Mouse (Mus musculus): ENCODE results near the gene Mrpl54. TPM values are rescaled to one million over a fixed set of nuclear protein-coding genes. Genes with fewer than 3 reads are reported as not detected.

Gene Mrpl54
- polyA plus RNA-seq, 1 experiment, result not detected

DNA sequence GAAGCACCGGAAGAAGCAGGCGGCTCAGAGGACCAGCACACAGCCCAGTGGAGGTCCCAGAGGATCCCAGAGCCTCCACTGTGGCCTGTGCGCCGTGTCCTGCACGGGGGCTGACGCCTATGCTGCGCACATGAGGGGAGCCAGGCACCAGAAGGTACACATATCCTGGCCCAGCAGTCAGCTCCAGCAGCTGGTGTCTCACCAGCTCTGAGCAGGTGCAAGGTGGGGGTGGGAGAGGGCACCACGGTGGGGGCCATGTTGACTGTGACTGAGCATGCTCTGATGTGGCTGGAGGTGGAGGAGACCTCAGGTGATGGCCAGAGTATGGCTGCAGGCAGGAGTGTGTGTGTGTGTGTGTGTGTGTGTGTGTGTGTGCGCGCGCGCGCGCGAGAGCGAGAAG lies 24.7 kb downstream of the Mrpl54 start:
- Histone ChIP-seq H3K4me1 (ENCODE audit: control insufficient read depth, insufficient read depth, low read length) (peaks cover 23% of the 10 kb centered on the region), H3K4me3 (ENCODE audit: insufficient read depth, low read depth, low read length) (no peak overlapping the region), H3K27ac (ENCODE audit: insufficient read depth, low read depth, low read length) (no peak overlapping the region)
- WGBS, result 93% methylated on average over 16 of the region's 16 CpGs
- TF ChIP-seq POLR2A (IDR thresholded peaks at IDR 0.05; ENCODE audit: insufficient read depth, low read depth, low read length) (no peak), CTCF (IDR thresholded peaks at IDR 0.05; ENCODE audit: insufficient read depth, low read depth, low read length) (no peak)

DNA sequence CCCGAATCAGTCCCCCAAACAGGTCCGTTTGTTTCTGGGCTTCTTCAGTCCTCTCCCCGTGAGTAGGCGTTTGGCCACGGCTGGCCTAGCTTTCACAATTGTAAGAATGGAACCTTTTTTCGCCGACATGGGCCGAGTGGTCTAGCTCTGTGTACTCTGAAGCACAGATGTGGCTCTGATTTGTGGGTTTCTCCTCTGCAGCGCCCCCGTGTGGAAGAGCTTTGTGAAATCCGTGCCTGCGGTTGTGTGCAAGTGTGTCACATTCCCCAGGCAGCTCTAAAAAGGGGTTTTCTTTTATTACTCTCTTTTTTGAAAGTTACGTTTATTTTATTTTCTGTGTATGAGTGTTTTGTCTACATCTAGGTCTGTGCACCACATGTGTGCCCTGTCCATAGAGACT lies 25.9 kb downstream of the Mrpl54 start:
- H3K27ac ChIP-seq (ENCODE audit: insufficient read depth, low read depth, low read length), result no peak overlapping the region
- H3K4me3 ChIP-seq (ENCODE audit: insufficient read depth, low read depth, low read length), result no peak overlapping the region
- peaks cover 31% of the 10 kb centered on the region for H3K4me1 ChIP-seq (ENCODE audit: control insufficient read depth, insufficient read depth, low read length)
- WGBS, result 23% methylated on average over 13 of the region's 13 CpGs
- TF ChIP-seq CTCF (IDR thresholded peaks at IDR 0.05; ENCODE audit: insufficient read depth, low read depth, low read length) (peak; percentile 55), POLR2A (IDR thresholded peaks at IDR 0.05; ENCODE audit: insufficient read depth, low read depth, low read length) (no peak)

GRCm38 (mm10) chr10:81238618-81239017 lies 28.1 kb downstream of the Mrpl54 start:
- 84% methylated on average over 2 of the region's 2 CpGs for WGBS
- Histone ChIP-seq H3K4me1 (ENCODE audit: control insufficient read depth, insufficient read depth, low read length) (peaks cover 26% of the 10 kb centered on the region), H3K27ac (ENCODE audit: insufficient read depth, low read depth, low read length) (no peak overlapping the region), H3K4me3 (ENCODE audit: insufficient read depth, low read depth, low read length) (no peak overlapping the region)
- no peak for TF ChIP-seq POLR2A (IDR thresholded peaks at IDR 0.05; ENCODE audit: insufficient read depth, low read depth, low read length)
- no peak for TF ChIP-seq CTCF (IDR thresholded peaks at IDR 0.05; ENCODE audit: insufficient read depth, low read depth, low read length)

DNA sequence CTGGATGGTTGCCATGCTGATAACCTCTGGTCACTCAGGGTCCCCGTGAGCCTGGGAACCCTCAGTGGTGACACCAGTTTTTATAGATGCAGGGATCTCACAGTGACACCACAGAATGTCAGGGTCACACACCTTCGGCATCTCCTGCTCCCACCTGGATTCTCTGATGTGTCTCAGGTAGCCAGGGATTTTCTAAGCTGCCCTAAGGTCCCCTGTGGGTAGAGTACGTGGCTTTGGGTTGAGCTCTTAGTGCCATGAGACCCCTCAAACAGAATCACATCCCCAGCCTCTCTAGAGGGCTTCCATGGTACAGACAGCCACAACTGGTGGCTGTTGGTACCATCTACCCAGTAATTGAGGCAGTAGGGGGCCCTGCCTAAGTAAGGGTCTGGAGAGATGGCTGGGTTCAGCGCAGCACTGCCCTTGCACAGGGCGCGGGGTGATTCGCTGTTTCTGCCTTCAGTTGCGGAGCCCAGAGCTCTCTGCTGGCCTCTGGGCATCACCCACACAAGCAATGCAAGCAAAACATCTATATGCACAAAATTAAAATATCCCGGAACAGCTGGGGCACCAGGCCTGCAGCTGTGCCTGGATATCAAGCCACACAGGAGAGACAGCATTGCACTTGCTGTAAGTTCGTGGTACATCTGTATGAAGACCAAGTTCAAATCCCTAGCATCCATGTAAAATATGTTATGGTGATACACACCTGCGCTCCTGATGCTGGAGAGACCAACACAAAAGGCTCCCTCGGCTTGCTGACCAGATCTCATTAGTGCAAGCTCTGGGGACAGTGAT lies 30.1 kb downstream of the Mrpl54 start:
- TF ChIP-seq POLR2A (IDR thresholded peaks at IDR 0.05; ENCODE audit: insufficient read depth, low read depth, low read length), result no peak
- TF ChIP-seq CTCF (IDR thresholded peaks at IDR 0.05; ENCODE audit: insufficient read depth, low read depth, low read length), result no peak
- Histone ChIP-seq H3K4me1 (ENCODE audit: control insufficient read depth, insufficient read depth, low read length) (peaks cover 33% of the 10 kb centered on the region), H3K27ac (ENCODE audit: insufficient read depth, low read depth, low read length) (no peak overlapping the region), H3K4me3 (ENCODE audit: insufficient read depth, low read depth, low read length) (no peak overlapping the region)
- 71% methylated on average over 12 of the region's 12 CpGs for WGBS

GRCm38 (mm10) chr10:81234206-81234605 lies 32.5 kb downstream of the Mrpl54 start:
- H3K4me1 ChIP-seq (ENCODE audit: control insufficient read depth, insufficient read depth, low read length), result peaks cover 40% of the 10 kb centered on the region
- no peak overlapping the region for H3K4me3 ChIP-seq (ENCODE audit: insufficient read depth, low read depth, low read length)
- whole genome bisulfite sequencing, result 50% methylated on average over 6 of the region's 6 CpGs
- TF ChIP-seq POLR2A (IDR thresholded peaks at IDR 0.05; ENCODE audit: insufficient read depth, low read depth, low read length), result no peak
- no peak for TF ChIP-seq CTCF (IDR thresholded peaks at IDR 0.05; ENCODE audit: insufficient read depth, low read depth, low read length)
- H3K27ac ChIP-seq (ENCODE audit: insufficient read depth, low read depth, low read length), result no peak overlapping the region

DNA sequence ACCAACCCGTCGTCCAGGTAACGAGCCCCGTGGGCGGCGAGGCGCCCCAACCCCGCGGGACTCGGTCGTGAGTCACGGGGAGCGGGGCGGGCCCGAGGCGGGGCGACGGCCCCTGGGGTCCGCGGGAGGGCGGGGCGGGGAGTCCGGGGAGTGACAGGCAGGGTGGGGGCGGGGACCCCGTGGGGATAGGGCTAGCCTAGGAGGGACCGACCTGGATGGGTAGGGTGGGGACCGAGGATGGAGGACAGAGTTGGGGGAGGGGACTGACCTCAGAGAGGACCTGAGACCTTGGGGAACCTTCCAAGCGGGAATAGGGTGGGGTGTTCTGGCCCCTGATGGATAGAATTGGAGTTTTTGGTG lies 33.5 kb downstream of the Mrpl54 start:
- H3K4me1 ChIP-seq (ENCODE audit: control insufficient read depth, insufficient read depth, low read length), result peaks cover 44% of the 10 kb centered on the region
- H3K4me3 ChIP-seq (ENCODE audit: insufficient read depth, low read depth, low read length), result peak overlapping the region; percentile 55
- TF ChIP-seq CTCF (IDR thresholded peaks at IDR 0.05; ENCODE audit: insufficient read depth, low read depth, low read length) (no peak), POLR2A (IDR thresholded peaks at IDR 0.05; ENCODE audit: insufficient read depth, low read depth, low read length) (no peak)
- WGBS, result under 1% methylated on average over 25 of the region's 28 CpGs
- H3K27ac ChIP-seq (ENCODE audit: insufficient read depth, low read depth, low read length), result peak overlapping the region; percentile 37; the same call in 1 of the 2 replicates

DNA sequence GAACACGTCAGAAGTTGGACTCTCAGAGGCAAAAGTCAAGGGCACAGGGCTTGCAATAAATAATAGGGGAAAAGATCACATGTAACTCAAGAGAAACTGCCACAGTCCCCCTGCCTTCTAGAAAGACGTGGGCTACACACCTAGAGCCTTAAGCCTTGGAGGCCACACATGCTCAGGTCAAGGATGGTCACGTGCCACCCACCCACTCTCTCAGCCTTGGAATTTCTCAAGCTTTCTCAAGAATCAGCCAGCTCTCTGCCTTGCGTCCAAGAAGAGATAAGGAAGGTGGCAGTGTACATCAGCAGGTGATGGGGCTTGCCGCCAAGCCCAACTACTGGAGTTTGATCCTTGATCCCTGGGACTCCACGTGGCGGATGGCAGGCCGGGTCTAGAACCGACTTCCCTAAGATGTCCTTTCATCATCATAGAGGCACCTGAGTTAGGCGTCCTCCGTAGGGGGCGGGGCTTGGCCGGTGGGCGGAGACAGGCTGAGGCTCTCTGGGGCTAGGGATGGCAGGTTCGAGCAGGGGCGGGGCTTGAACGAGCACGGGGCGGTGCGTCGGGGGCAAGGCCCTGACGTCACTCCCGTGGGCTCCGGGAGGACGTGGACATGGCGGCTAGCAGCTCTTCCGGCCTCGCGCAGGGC lies 34.0 kb downstream of the Mrpl54 start, which contains the start of gene Zfr2:
Gene Zfr2, plus strand, starts transcription at position 576 of the 646 bp plus-strand sequence.
- WGBS, result 8% methylated on average over 29 of the region's 29 CpGs
- peak within 1 kb of the TSS; percentile 55 for H3K4me3 ChIP-seq (ENCODE audit: insufficient read depth, low read depth, low read length)
- no peak for TF ChIP-seq CTCF (IDR thresholded peaks at IDR 0.05; ENCODE audit: insufficient read depth, low read depth, low read length)
- TF ChIP-seq POLR2A (IDR thresholded peaks at IDR 0.05; ENCODE audit: insufficient read depth, low read depth, low read length), result peak; percentile 69
- peaks cover 39% of the 10 kb centered on the region for H3K4me1 ChIP-seq (ENCODE audit: control insufficient read depth, insufficient read depth, low read length)
- peak within 1 kb of the TSS; percentile 73 for H3K27ac ChIP-seq (ENCODE audit: insufficient read depth, low read depth, low read length)

- 27% methylated on average over 7 of the region's 7 CpGs for WGBS
- TF ChIP-seq CTCF (IDR thresholded peaks at IDR 0.05; ENCODE audit: insufficient read depth, low read depth, low read length), result no peak
- no peak for TF ChIP-seq POLR2A (IDR thresholded peaks at IDR 0.05; ENCODE audit: insufficient read depth, low read depth, low read length)
- peak overlapping the region; percentile 59 for H3K4me3 ChIP-seq (ENCODE audit: insufficient read depth, low read depth, low read length)
- H3K4me1 ChIP-seq (ENCODE audit: control insufficient read depth, insufficient read depth, low read length), result peaks cover 30% of the 10 kb centered on the region
- H3K27ac ChIP-seq (ENCODE audit: insufficient read depth, low read depth, low read length), result peak overlapping the region; percentile 84; the same call in 1 of the 2 replicates
Observed at GRCm38 (mm10) chr10:81231436-81231835, 35.3 kb downstream of the Mrpl54 start.

Data from olfactory bulb, adult 2 months (tissue).